Mouse (Mus musculus): ENCODE data around the gene Kctd10. TPM values are rescaled to one million over a fixed set of nuclear protein-coding genes. Genes with fewer than 3 reads are reported as not detected.

Gene Kctd10
- total and polyA plus RNA-seq, 2 experiments, result 11.4 to 14.4 TPM

DNA sequence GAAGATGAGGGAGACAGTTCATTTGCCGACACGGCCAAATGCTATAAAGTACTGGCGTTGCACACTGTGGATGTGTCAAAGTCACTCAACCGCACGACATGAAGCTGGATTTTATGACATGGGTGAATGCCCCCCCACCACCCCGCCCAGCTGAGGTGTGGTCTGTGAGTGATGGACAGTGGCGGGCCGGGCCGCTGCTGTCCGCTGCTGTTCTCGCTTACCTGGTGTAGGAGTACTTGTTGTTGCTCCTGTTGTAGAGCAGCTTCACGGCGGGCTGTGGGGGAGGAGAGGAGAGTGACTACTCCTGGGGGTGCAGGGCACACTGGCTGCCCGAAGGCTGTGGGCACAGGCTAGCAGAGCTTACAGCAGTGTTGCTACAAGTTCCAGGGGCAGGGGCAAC is 12.2 kb downstream of the Kctd10 start:
- Histone ChIP-seq H3K9ac (ENCODE audit: low read depth, low read length) (no peak overlapping the region), H3K36me3 (ENCODE audit: control insufficient read depth, insufficient read depth, low read length) (no peaks in the 10 kb centered on the region)
- 94% methylated on average over 14 of the region's 14 CpGs for WGBS

GRCm38 (mm10) chr5:114365043-114365752 is 15.1 kb downstream of the Kctd10 start:
- 82% methylated on average over 23 of the region's 23 CpGs for WGBS
- Histone ChIP-seq H3K4me3 (ENCODE audit: insufficient read depth, low read depth, low read length) (no peak overlapping the region), H3K36me3 (ENCODE audit: control insufficient read depth, insufficient read depth, low read length) (no peaks in the 10 kb centered on the region), H3K27ac (replicated peaks; ENCODE audit: insufficient read depth, low read depth, low read length) (no peak overlapping the region), H3K27me3 (ENCODE audit: control insufficient read depth, insufficient read depth, low read length) (no peaks in the 10 kb centered on the region), H3K9ac (ENCODE audit: low read depth, low read length) (no peak overlapping the region), H3K79me2 (ENCODE audit: control insufficient read depth, insufficient read depth, low read length) (no peaks in the 10 kb centered on the region), H3K4me1 (ENCODE audit: control insufficient read depth, insufficient read depth, low read length) (no peaks in the 10 kb centered on the region)
- no peak for TF ChIP-seq CTCF (IDR thresholded peaks at IDR 0.05; ENCODE audit: low read depth, low read length)
- TF ChIP-seq POLR2A (IDR thresholded peaks at IDR 0.05; ENCODE audit: extremely low read depth, insufficient read depth, low read length), result no peak
- no peak for DNase-seq (ENCODE audit: extremely low read depth, low read depth, low spot score)

More for the DNA sequence above, 12.2 kb downstream of the Kctd10 start:
- Histone ChIP-seq H3K27me3 (ENCODE audit: control insufficient read depth, insufficient read depth, low read length) (no peaks in the 10 kb centered on the region), H3K4me3 (ENCODE audit: insufficient read depth, low read depth, low read length) (no peak overlapping the region), H3K27ac (replicated peaks; ENCODE audit: insufficient read depth, low read depth, low read length) (no peak overlapping the region), H3K79me2 (ENCODE audit: control insufficient read depth, insufficient read depth, low read length) (0 out of 2 replicates have a peak, but pooled peaks cover 4% of the 10 kb centered on the region), H3K4me1 (ENCODE audit: control insufficient read depth, insufficient read depth, low read length) (peaks cover 5% of the 10 kb centered on the region; the same call in 1 of the 2 replicates)
- DNase-seq (ENCODE audit: extremely low read depth, low read depth, low spot score), result no peak
- no peak for TF ChIP-seq POLR2A (IDR thresholded peaks at IDR 0.05; ENCODE audit: extremely low read depth, insufficient read depth, low read length)
- no peak for TF ChIP-seq CTCF (IDR thresholded peaks at IDR 0.05; ENCODE audit: low read depth, low read length)

DNA sequence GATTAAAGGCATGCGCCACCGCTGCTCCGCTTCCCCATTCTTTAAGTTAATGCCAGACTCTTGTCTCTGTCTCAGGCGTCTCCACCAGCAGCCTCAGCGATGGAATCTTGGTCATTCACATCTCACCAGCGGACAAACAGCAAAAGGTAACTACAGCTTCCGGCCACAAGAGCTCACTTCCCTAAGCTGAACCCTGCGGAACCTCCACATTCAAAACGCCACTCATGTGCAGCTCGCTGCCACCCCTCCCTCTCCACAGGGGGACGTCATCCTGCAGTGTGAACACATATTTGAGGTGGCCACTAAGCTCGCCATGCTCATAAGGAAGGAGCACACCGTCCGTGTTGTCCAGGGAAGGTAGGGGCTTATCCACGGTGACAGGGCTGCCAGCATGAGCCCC is 19.3 kb downstream of the Kctd10 start:
- no peaks in the 10 kb centered on the region for H3K36me3 ChIP-seq (ENCODE audit: control insufficient read depth, insufficient read depth, low read length)
- WGBS, result 92% methylated on average over 15 of the region's 15 CpGs
- no peak for DNase-seq (ENCODE audit: extremely low read depth, low read depth, low spot score)

DNA sequence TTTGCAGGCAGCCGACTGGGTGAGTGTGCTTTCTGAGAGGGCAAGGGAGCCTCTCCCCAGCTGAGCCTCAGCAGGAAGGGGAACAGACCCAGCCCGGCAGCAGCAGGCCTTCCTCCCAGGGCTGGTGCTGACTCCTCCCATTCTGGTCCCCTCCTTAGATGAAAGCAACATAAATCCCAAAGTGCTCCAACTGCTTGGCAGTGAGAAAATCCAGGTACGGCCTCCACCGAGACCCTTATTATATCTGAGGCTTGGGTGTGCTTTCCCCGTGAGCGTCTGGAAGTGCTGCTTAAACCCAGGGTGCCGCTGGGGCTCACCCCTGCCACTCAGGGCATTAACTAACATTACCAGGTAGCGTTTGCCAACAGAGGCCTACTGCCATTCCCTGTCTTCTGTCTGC is 20.7 kb downstream of the Kctd10 start:
- WGBS, result 86% methylated on average over 8 of the region's 8 CpGs
- DNase-seq (ENCODE audit: extremely low read depth, low read depth, low spot score), result no peak
- no peak for TF ChIP-seq POLR2A (IDR thresholded peaks at IDR 0.05; ENCODE audit: extremely low read depth, insufficient read depth, low read length)
- TF ChIP-seq CTCF (IDR thresholded peaks at IDR 0.05; ENCODE audit: low read depth, low read length), result no peak

More for the DNA sequence above, 19.3 kb downstream of the Kctd10 start:
- H3K9ac ChIP-seq (ENCODE audit: low read depth, low read length), result no peak overlapping the region
- H3K4me1 ChIP-seq (ENCODE audit: control insufficient read depth, insufficient read depth, low read length), result no peaks in the 10 kb centered on the region
- H3K4me3 ChIP-seq (ENCODE audit: insufficient read depth, low read depth, low read length), result no peak overlapping the region
- TF ChIP-seq CTCF (IDR thresholded peaks at IDR 0.05; ENCODE audit: low read depth, low read length) (no peak), POLR2A (IDR thresholded peaks at IDR 0.05; ENCODE audit: extremely low read depth, insufficient read depth, low read length) (no peak)
- H3K27me3 ChIP-seq (ENCODE audit: control insufficient read depth, insufficient read depth, low read length), result no peaks in the 10 kb centered on the region
- H3K79me2 ChIP-seq (ENCODE audit: control insufficient read depth, insufficient read depth, low read length), result no peaks in the 10 kb centered on the region
- no peak overlapping the region for H3K27ac ChIP-seq (replicated peaks; ENCODE audit: insufficient read depth, low read depth, low read length)

DNA sequence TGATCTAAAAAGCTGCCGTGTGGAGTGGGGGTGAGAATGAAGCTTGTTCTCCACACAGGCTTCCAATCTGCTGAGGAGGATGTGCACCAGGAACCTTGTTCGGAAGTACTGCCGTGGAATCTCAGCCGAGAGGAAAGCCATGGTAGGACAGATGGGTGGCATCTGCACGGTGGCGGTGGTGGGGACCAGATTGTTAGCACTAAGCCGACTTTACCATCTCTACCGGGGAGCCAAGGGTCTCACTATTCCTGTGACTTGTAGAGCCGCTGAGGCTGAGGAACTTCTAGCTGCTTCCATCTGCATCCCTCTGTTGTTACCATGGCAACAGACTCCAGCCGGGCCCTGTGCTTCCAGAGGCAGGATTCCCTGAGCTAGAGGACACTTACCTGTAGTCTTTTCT is 21.5 kb downstream of the Kctd10 start:
- no peak for DNase-seq (ENCODE audit: extremely low read depth, low read depth, low spot score)
- Histone ChIP-seq H3K4me1 (ENCODE audit: control insufficient read depth, insufficient read depth, low read length) (no peaks in the 10 kb centered on the region), H3K79me2 (ENCODE audit: control insufficient read depth, insufficient read depth, low read length) (no peaks in the 10 kb centered on the region), H3K27me3 (ENCODE audit: control insufficient read depth, insufficient read depth, low read length) (no peaks in the 10 kb centered on the region), H3K4me3 (ENCODE audit: insufficient read depth, low read depth, low read length) (no peak overlapping the region), H3K9ac (ENCODE audit: low read depth, low read length) (no peak overlapping the region), H3K36me3 (ENCODE audit: control insufficient read depth, insufficient read depth, low read length) (no peaks in the 10 kb centered on the region), H3K27ac (replicated peaks; ENCODE audit: insufficient read depth, low read depth, low read length) (no peak overlapping the region)
- WGBS, result 86% methylated on average over 10 of the region's 10 CpGs
- no peak for TF ChIP-seq POLR2A (IDR thresholded peaks at IDR 0.05; ENCODE audit: extremely low read depth, insufficient read depth, low read length)

More for the DNA sequence above, 20.7 kb downstream of the Kctd10 start:
- Histone ChIP-seq H3K4me1 (ENCODE audit: control insufficient read depth, insufficient read depth, low read length) (no peaks in the 10 kb centered on the region), H3K36me3 (ENCODE audit: control insufficient read depth, insufficient read depth, low read length) (no peaks in the 10 kb centered on the region), H3K79me2 (ENCODE audit: control insufficient read depth, insufficient read depth, low read length) (no peaks in the 10 kb centered on the region), H3K9ac (ENCODE audit: low read depth, low read length) (no peak overlapping the region), H3K27me3 (ENCODE audit: control insufficient read depth, insufficient read depth, low read length) (no peaks in the 10 kb centered on the region), H3K4me3 (ENCODE audit: insufficient read depth, low read depth, low read length) (no peak overlapping the region), H3K27ac (replicated peaks; ENCODE audit: insufficient read depth, low read depth, low read length) (no peak overlapping the region)

Measured in liver, adult 2 months (tissue).